Mouse (Mus musculus) spleen, adult 2 months (tissue): ENCODE measurements around the gene Cobll1.

Source experiments
- CTCF ChIP-seq: fragments of 200-500 bp; IDR thresholded peaks from 2 replicates; pipeline ENCODE4 v1.5.1; 2011; ENCODE audit warnings: mild to moderate bottlenecking, inconsistent platforms; ENCODE audit not compliant: insufficient read depth, insufficient read length, insufficient replicate concordance; ENCODE audit errors: extremely low read depth
- POLR2A ChIP-seq: fragments of 200-500 bp; IDR thresholded peaks from 2 replicates; pipeline ENCODE4 v1.6.1; 2011; ENCODE audit warnings: low read depth, low read length, inconsistent platforms

DNA sequence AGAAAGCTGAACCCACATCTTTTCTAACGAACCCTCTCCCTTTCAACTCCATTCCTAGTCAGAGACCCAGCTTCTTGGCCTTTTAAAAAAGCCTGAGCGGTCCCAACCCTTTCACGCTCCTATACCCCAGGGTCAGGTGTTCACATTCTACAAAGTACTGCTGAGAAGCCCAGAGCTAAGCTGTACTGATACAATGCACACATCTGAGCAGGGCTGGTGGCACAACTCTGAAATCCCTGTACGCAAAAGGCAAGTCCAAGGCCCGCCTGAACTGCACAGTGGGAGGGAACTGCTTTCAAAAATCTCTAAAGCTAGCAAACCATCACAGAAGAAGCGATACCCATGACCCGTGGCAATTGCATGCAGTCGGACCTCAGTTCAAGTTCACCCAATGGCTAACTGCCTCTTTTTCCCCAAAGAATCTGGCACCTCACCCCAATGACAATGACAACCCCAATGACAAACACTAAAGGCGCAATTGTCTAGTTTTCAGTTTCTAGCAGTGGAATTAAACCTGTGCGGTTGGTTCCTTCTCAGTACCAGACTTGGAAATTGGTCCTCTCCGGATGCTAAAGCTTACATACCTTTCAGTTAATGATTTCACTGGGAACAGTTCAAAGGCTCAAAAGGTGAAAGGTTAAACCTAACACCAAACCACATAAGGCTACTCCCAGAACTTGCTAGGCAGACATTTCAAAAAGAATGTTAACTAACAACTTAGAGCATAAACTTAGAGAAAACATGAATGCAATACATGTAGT is 19.6 kb downstream of the Cobll1 start:
- TF ChIP-seq CTCF (no peak), POLR2A (no peak)
